Mouse (Mus musculus): ENCODE measurements around the gene Tmc3. TPM values are rescaled to one million over a fixed set of nuclear protein-coding genes. Genes with fewer than 3 reads are reported as not detected.

The Tmc3 gene
- not detected in 2 replicates for total RNA-seq (2012; rRNA removed)
- not detected for polyA plus RNA-seq (2012; ENCODE audit: insufficient read depth in 1 of 2, insufficient read length in 2 of 2, low read depth in 1 of 2, low replicate concordance in 2 of 2, missing spikeins in 1 of 2)

DNA sequence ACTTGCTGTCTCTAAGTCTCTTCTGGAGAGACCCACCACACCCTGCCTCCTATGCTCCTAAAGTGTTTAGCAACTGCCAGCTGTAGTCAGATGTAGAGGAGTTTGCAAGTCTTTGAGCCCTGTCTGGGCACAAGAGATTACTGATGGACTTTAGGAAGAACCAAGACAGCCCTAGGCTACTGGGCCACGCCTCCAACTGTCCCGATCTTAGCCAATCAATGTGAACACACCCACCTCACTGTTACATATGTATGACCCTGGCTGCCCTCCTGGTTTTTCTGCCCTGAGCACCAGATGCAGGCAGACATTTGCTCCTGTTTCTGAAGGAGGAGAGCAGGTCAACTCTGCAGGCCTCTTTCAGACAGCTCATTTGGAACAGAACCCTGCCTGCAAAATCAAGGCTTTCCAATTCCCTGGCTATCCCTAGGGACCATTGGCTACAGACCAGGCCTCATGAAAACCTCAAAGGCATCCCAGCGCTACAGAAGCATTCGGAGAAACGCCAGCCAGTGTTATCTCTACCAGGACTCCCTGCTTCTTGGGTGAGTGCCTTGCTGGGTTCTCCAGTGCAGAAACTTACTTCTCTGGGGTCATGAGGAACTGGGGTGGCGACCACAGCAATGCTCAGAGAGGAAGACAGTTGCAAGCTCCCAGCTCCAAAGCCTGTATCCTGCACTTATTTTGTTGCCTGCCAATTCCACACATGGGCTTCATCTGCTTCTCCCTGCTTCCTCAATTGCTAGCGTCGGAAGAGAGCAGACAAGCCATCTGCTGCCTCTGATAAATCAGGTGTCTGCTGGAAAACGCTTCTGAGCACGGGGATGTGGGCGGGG, at the start of gene Tmc3:
TSS of gene Tmc3 (plus strand) at position 289 of the 833 bp plus-strand sequence.
- DNase-seq (ENCODE audit: low read depth, low spot score) = no peak
- TF ChIP-seq CTCF (IDR thresholded peaks at IDR 0.05 in 2 of 3, conservative IDR thresholded peaks at IDR 0.05 in 1 of 3; ENCODE audit: control insufficient read depth in 1 of 3, insufficient read depth in 1 of 3, low read depth in 2 of 3, low read length in 3 of 3, poor library complexity in 1 of 3, severe bottlenecking in 1 of 3) (no peak), TAL1 (IDR thresholded peaks at IDR 0.05; ENCODE audit: low read length) (no peak), MEF2A (IDR thresholded peaks at IDR 0.05; ENCODE audit: extremely low read depth, insufficient replicate concordance, low read depth, low read length, poor library complexity, severe bottlenecking) (no peak), GABPA (IDR thresholded peaks at IDR 0.05; ENCODE audit: low read depth, low read length) (no peak), CHD1 (IDR thresholded peaks at IDR 0.05; ENCODE audit: low read depth, low read length) (no peak), SIN3A (IDR thresholded peaks at IDR 0.05; ENCODE audit: low read length) (no peak), USF1 (IDR thresholded peaks at IDR 0.05; ENCODE audit: low read depth, low read length) (no peak), NELFE (IDR thresholded peaks at IDR 0.05; ENCODE audit: low read depth, low read length) (no peak), EP300 (IDR thresholded peaks at IDR 0.05; ENCODE audit: low read depth in 1 of 2, low read length in 2 of 2) (no peak), ZC3H11A (IDR thresholded peaks at IDR 0.05; ENCODE audit: low read depth, low read length) (no peak), ZMIZ1 (IDR thresholded peaks at IDR 0.05; ENCODE audit: low read depth, low read length) (no peak), JUND (IDR thresholded peaks at IDR 0.05; ENCODE audit: low read depth, low read length) (no peak), TCF12 (IDR thresholded peaks at IDR 0.05; ENCODE audit: low read depth, low read length) (no peak), MAX (IDR thresholded peaks at IDR 0.05; ENCODE audit: low read length) (no peak), MYB (IDR thresholded peaks at IDR 0.05; ENCODE audit: low read depth, low read length) (no peak), CHD2 (IDR thresholded peaks at IDR 0.05; ENCODE audit: low read length) (no peak), SMC3 (IDR thresholded peaks at IDR 0.05; ENCODE audit: low read depth, low read length) (no peak), UBTF (IDR thresholded peaks at IDR 0.05; ENCODE audit: borderline replicate concordance, insufficient read depth, low read depth, low read length) (no peak), E2F4 (IDR thresholded peaks at IDR 0.05; ENCODE audit: borderline replicate concordance, low read depth, low read length) (no peak), BHLHE40 (IDR thresholded peaks at IDR 0.05; ENCODE audit: borderline replicate concordance, low read depth, low read length) (no peak)
- no peak within 1 kb of the TSS for H3K27ac ChIP-seq (ENCODE audit: control insufficient read depth, low read depth, low read length)

More for the DNA sequence above, at the start of gene Tmc3:
- Histone ChIP-seq H3K79me2 (ENCODE audit: control insufficient read depth, insufficient read depth, low read length, poor library complexity) (no peaks in the 10 kb centered on the region), H3K9ac (ENCODE audit: control insufficient read depth, low read depth, low read length, poor library complexity, severe bottlenecking) (no peak within 1 kb of the TSS), H3K4me3 (ENCODE audit: control insufficient read depth in 1 of 2, insufficient read depth in 1 of 2, low read depth in 2 of 2, low read length in 2 of 2) (no peak within 1 kb of the TSS), H3K4me1 (ENCODE audit: control insufficient read depth in 1 of 2, insufficient read depth in 2 of 2, low read length in 2 of 2) (no peaks in the 10 kb centered on the region), H3K9me3 (replicated peaks; ENCODE audit: insufficient read depth, low read length) (no peaks in the 10 kb centered on the region), H3K27me3 (ENCODE audit: control insufficient read depth in 1 of 2, insufficient read depth in 2 of 2, low read length in 2 of 2) (no peaks in the 10 kb centered on the region; a peak in 1 of 4 replicates), H3K36me3 (ENCODE audit: control insufficient read depth in 1 of 2, insufficient read depth in 2 of 2, low read length in 2 of 2) (no peaks in the 10 kb centered on the region)

Measured in MEL (cell line).